Mouse (Mus musculus) left cerebral cortex, postnatal 36 days (tissue): ENCODE data around the gene Mep1a. TPM values are rescaled to one million over a fixed set of nuclear protein-coding genes. Genes with fewer than 3 reads are reported as not detected.

Source experiments
- DNase-seq, 2 experiments: peaks; one replicate each; pipeline ENCODE4 v3.0.0; 2021 to 2022; ENCODE audit warnings: low spot score in 2 of 2, mixed read lengths in 1 of 2
- intact Hi-C: fragments of 180-260 bp; cut with DNase I; formaldehyde crosslinking; loops from one replicate; pipeline ENCODE4 v1.15.1; 2025
- total RNA-seq, 2 experiments: library from RNA; stranded (reverse); gene quantifications; 2 replicates each; pipeline ENCODE4 v1.2.3; 2021

Mep1a gene
- total RNA-seq, 2 experiments from 2014 or later: not detected

GRCm38 (mm10) chr17:43488439-43489151 is 14.0 kb downstream of the Mep1a start:
- intact Hi-C loops: no loop called here
- no peak for DNase-seq

- DNase-seq: no peak
- intact Hi-C loops: no loop called here
Measured at GRCm38 (mm10) chr17:43485982-43486381, 16.6 kb downstream of the Mep1a start.

- intact Hi-C loops: no loop called here
- no peak for DNase-seq
Measured at GRCm38 (mm10) chr17:43477621-43478020, 25.0 kb downstream of the Mep1a start.

GRCm38 (mm10) chr17:43474775-43475174 is 27.8 kb downstream of the Mep1a start:
- intact Hi-C loops: no loop called here

GRCm38 (mm10) chr17:43472558-43472957 is 30.1 kb downstream of the Mep1a start:
- intact Hi-C loops: no loop called here
- DNase-seq: no peak

More at GRCm38 (mm10) chr17:43474775-43475174, 27.8 kb downstream of the Mep1a start:
- DNase-seq: no peak

GRCm38 (mm10) chr17:43470039-43470438 is 32.6 kb downstream of the Mep1a start:
- DNase-seq: no peak
- intact Hi-C loops: no loop called here

- DNase-seq: peak; percentile 34 to 53
- intact Hi-C loops: loop anchor here (2.0 kb wide), 1 partner anchor 134 kb away; no protein-coding TSS in a partner anchor
Measured at GRCm38 (mm10) chr17:43460245-43461181, 42.1 kb downstream of the Mep1a start.

- no peak for DNase-seq
- intact Hi-C loops: loop anchor here (2.0 to 10.0 kb wide), 2 partner anchors 133 to 445 kb away; partner anchors contain the start of gene Tnfrsf21
Measured at GRCm38 (mm10) chr17:43459737-43460230, 42.8 kb downstream of the Mep1a start.

- intact Hi-C loops: loop anchor here (1.0 to 10.0 kb wide), 2 partner anchors 193 to 444 kb away; partner anchors contain the start of gene Tnfrsf21
- DNase-seq: peak; percentile 33 to 57
Measured at GRCm38 (mm10) chr17:43458598-43458997, 44.0 kb downstream of the Mep1a start.

GRCm38 (mm10) chr17:43451216-43451615 is 51.4 kb downstream of the Mep1a start:
- no peak for DNase-seq
- intact Hi-C loops: loop anchor here (10.0 kb wide), 1 partner anchor 436 kb away; the partner anchor contains the start of gene Tnfrsf21

GRCm38 (mm10) chr17:43434485-43434884 is 68.1 kb downstream of the Mep1a start:
- intact Hi-C loops: no loop called here
- no peak for DNase-seq

GRCm38 (mm10) chr17:43431692-43432091 is 70.9 kb downstream of the Mep1a start:
- DNase-seq: no peak
- intact Hi-C loops: no loop called here

Other genes with a start within 250 kb of the Mep1a start
- not detected for gene Adgrf1, start 232.5 kb downstream of the Mep1a start, total RNA-seq
- 10 to 100 TPM; 26.4 to 30.3 TPM for gene Adgrf5, start 142.4 kb downstream of the Mep1a start, total RNA-seq
- under 1 TPM in 1 of 2 experiments, not detected in 1; 0.32 TPM for gene Ankrd66, start 40.8 kb upstream of the Mep1a start, total RNA-seq
- 10 to 100 TPM; 72.1 to 86.8 TPM for gene Pla2g7, start 65.3 kb upstream of the Mep1a start, total RNA-seq
- under 1 TPM; 0.29 to 0.49 TPM for gene Tdrd6, start 127.5 kb upstream of the Mep1a start, total RNA-seq
- gene Slc25a27, start 164.4 kb upstream of the Mep1a start, total RNA-seq: 10 to 100 TPM; 37.5 to 55.3 TPM
- 1 to 10 TPM; 2.2 to 2.3 TPM for gene Cyp39a1, start 164.6 kb upstream of the Mep1a start, total RNA-seq